Mouse (Mus musculus) midbrain, embryonic 10.5 days (tissue): ENCODE results near the gene Lypla2. TPM values are rescaled to one million over a fixed set of nuclear protein-coding genes. Genes with fewer than 3 reads are reported as not detected.

Experiments
- DNase-seq: peaks from one replicate; pipeline ENCODE4 v3.0.0-alpha.2; 2017; ENCODE audit warnings: low spot score
- H3K27ac ChIP-seq: fragments of 300-500 bp; sonication (generic); replicated peaks from 2 replicates; pipeline ENCODE4 v1.5.1; 2016; ENCODE audit warnings: mild to moderate bottlenecking
- H3K27me3 ChIP-seq: fragments of 300-500 bp; sonication (generic); 2 replicates; pipeline ENCODE4 v1.6.1; 2016; ENCODE audit warnings: low read depth, mild to moderate bottlenecking; ENCODE audit not compliant: poor library complexity, severe bottlenecking
- H3K36me3 ChIP-seq: fragments of 300-500 bp; sonication (generic); 2 replicates; pipeline ENCODE4 v1.6.1; 2016; ENCODE audit warnings: mild to moderate bottlenecking, moderate library complexity
- H3K4me1 ChIP-seq: fragments of 300-500 bp; sonication (generic); 2 replicates; pipeline ENCODE4 v1.6.1; 2016
- H3K4me3 ChIP-seq: fragments of 300-500 bp; sonication (generic); 2 replicates; pipeline ENCODE4 v1.5.1; 2016; ENCODE audit warnings: mild to moderate bottlenecking, moderate library complexity
- H3K9me3 ChIP-seq: fragments of 300-500 bp; sonication (generic); replicated peaks from 2 replicates; pipeline ENCODE4 v1.6.1; 2016; ENCODE audit warnings: mild to moderate bottlenecking
- WGBS: fragments of 180-500 bp; shearing (Covaris S2); methylation state at CpG from one replicate; pipeline ENCODE4 v1.1.7; 2016; 5-methylcytosine and 5-hydroxymethylcytosine counted together
- polyA plus RNA-seq: library from polyadenylated mRNA; unstranded; fragments of >200 nt; fragmentation: Nextera tagmentation; extraction: Ambion mirVana; gene quantifications from 2 replicates; pipeline ENCODE4 v1.2.1, GENCODE M21; 2016

The Lypla2 gene
- 214 and 220 TPM in 2 replicates for polyA plus RNA-seq

GRCm38 (mm10) chr4:135972556-135972906 lies at the start of gene Lypla2:
TSS of gene Lypla2 (minus strand) at chr4:135972626.
- DNase-seq: peak; percentile 84
- Histone ChIP-seq H3K27me3 (no peaks in the 10 kb centered on the region), H3K27ac (peak within 1 kb of the TSS; percentile 90), H3K4me3 (peak within 1 kb of the TSS; percentile 86), H3K9me3 (no peaks in the 10 kb centered on the region), H3K36me3 (peaks cover 74% of the 10 kb centered on the region), H3K4me1 (peaks cover 38% of the 10 kb centered on the region)
- WGBS: 2% methylated on average over 19 of the region's 19 CpGs

GRCm38 (mm10) chr4:136021549-136022047 lies 49.2 kb upstream of the Lypla2 start, which contains the start of gene Eloa:
TSS of gene Eloa (minus strand) at chr4:136021763.
- DNase-seq: peak; percentile 100

GRCm38 (mm10) chr4:136020743-136021548 lies 48.5 kb upstream of the Lypla2 start:
- peaks cover 17% of the 10 kb centered on the region for H3K4me1 ChIP-seq
- H3K27me3 ChIP-seq: no peaks in the 10 kb centered on the region
- WGBS: 1% methylated on average over 61 of the region's 62 CpGs
- peaks cover 10% of the 10 kb centered on the region for H3K36me3 ChIP-seq
- DNase-seq: peak; percentile 19
- peak overlapping the region; percentile 94 for H3K27ac ChIP-seq
- H3K4me3 ChIP-seq: peak overlapping the region; percentile 100
- H3K9me3 ChIP-seq: no peaks in the 10 kb centered on the region

More at GRCm38 (mm10) chr4:136021549-136022047, 49.2 kb upstream of the Lypla2 start, which contains the start of gene Eloa:
- H3K27ac ChIP-seq: peak within 1 kb of the TSS; percentile 94
- no peaks in the 10 kb centered on the region for H3K27me3 ChIP-seq
- H3K4me3 ChIP-seq: peak within 1 kb of the TSS; percentile 100
- under 1% methylated on average over 48 of the region's 48 CpGs for WGBS
- H3K36me3 ChIP-seq: peaks cover 10% of the 10 kb centered on the region
- H3K4me1 ChIP-seq: peaks cover 17% of the 10 kb centered on the region
- no peaks in the 10 kb centered on the region for H3K9me3 ChIP-seq

GRCm38 (mm10) chr4:136016059-136016602 lies 43.7 kb upstream of the Lypla2 start:
- Histone ChIP-seq H3K27me3 (no peaks in the 10 kb centered on the region), H3K9me3 (no peaks in the 10 kb centered on the region), H3K27ac (no peak overlapping the region), H3K4me1 (peaks cover 17% of the 10 kb centered on the region), H3K4me3 (no peak overlapping the region), H3K36me3 (peaks cover 43% of the 10 kb centered on the region)
- no peak for DNase-seq
- WGBS: 80% methylated on average over 3 of the region's 3 CpGs

- H3K4me3 ChIP-seq: no peak overlapping the region
- no peak overlapping the region for H3K27ac ChIP-seq
- no peak for DNase-seq
- H3K4me1 ChIP-seq: no peaks in the 10 kb centered on the region
- no peaks in the 10 kb centered on the region for H3K9me3 ChIP-seq
- H3K36me3 ChIP-seq: peaks cover 87% of the 10 kb centered on the region
- H3K27me3 ChIP-seq: no peaks in the 10 kb centered on the region
- 92% methylated on average over 4 of the region's 4 CpGs for WGBS
Observed at GRCm38 (mm10) chr4:136010586-136010985, 38.2 kb upstream of the Lypla2 start.

- no peak overlapping the region for H3K27ac ChIP-seq
- no peaks in the 10 kb centered on the region for H3K27me3 ChIP-seq
- no peak overlapping the region for H3K4me3 ChIP-seq
- H3K4me1 ChIP-seq: no peaks in the 10 kb centered on the region
- WGBS: 85% methylated on average over 8 of the region's 8 CpGs
- H3K36me3 ChIP-seq: peaks cover 97% of the 10 kb centered on the region
- no peak for DNase-seq
- no peaks in the 10 kb centered on the region for H3K9me3 ChIP-seq
Observed at GRCm38 (mm10) chr4:136008782-136009447, 36.5 kb upstream of the Lypla2 start.

- 95% methylated on average over 3 of the region's 3 CpGs for WGBS
- no peaks in the 10 kb centered on the region for H3K4me1 ChIP-seq
Observed at GRCm38 (mm10) chr4:136006821-136007220, 34.4 kb upstream of the Lypla2 start.

DNA sequence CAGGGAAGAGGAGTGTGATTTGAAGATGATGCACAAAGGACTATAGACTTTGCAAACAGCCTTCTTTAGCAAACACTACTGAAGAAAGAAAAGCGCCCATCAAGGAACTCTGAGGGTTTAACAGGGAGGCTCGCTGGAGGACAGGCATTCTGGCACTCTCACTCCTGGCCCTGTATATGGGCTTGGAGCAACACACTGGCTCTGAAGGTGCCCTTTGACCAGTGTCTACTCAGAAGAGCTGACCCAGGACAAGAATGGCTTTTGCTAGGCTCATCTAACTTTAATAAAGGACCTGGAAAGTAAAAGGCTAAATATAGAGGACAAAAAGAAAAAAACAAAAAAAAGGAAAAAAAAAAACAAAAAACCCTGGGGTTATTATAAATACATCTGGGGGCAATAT lies 32.5 kb upstream of the Lypla2 start:
- peaks cover 90% of the 10 kb centered on the region for H3K36me3 ChIP-seq
- WGBS: 91% methylated on average over 2 of the region's 2 CpGs
- H3K9me3 ChIP-seq: no peaks in the 10 kb centered on the region
- no peaks in the 10 kb centered on the region for H3K27me3 ChIP-seq
- no peak overlapping the region for H3K4me3 ChIP-seq
- H3K4me1 ChIP-seq: no peaks in the 10 kb centered on the region
- DNase-seq: no peak
- H3K27ac ChIP-seq: no peak overlapping the region

More at GRCm38 (mm10) chr4:136006821-136007220, 34.4 kb upstream of the Lypla2 start:
- H3K36me3 ChIP-seq: peaks cover 99% of the 10 kb centered on the region
- H3K27ac ChIP-seq: no peak overlapping the region
- DNase-seq: no peak
- no peaks in the 10 kb centered on the region for H3K27me3 ChIP-seq
- no peaks in the 10 kb centered on the region for H3K9me3 ChIP-seq
- H3K4me3 ChIP-seq: no peak overlapping the region

GRCm38 (mm10) chr4:136004107-136004675 lies 31.8 kb upstream of the Lypla2 start:
- no peak for DNase-seq
- Histone ChIP-seq H3K9me3 (no peaks in the 10 kb centered on the region), H3K4me3 (no peak overlapping the region), H3K36me3 (peaks cover 82% of the 10 kb centered on the region), H3K27me3 (no peaks in the 10 kb centered on the region), H3K4me1 (no peaks in the 10 kb centered on the region), H3K27ac (no peak overlapping the region)
- WGBS: 94% methylated on average over 5 of the region's 5 CpGs

GRCm38 (mm10) chr4:135995118-135995517 lies 22.7 kb upstream of the Lypla2 start:
- no peak for DNase-seq
- Histone ChIP-seq H3K4me3 (no peak overlapping the region), H3K4me1 (no peaks in the 10 kb centered on the region), H3K27ac (no peak overlapping the region), H3K9me3 (peaks cover 14% of the 10 kb centered on the region), H3K27me3 (no peaks in the 10 kb centered on the region), H3K36me3 (no peaks in the 10 kb centered on the region)
- WGBS: 85% methylated on average over 4 of the region's 4 CpGs

DNA sequence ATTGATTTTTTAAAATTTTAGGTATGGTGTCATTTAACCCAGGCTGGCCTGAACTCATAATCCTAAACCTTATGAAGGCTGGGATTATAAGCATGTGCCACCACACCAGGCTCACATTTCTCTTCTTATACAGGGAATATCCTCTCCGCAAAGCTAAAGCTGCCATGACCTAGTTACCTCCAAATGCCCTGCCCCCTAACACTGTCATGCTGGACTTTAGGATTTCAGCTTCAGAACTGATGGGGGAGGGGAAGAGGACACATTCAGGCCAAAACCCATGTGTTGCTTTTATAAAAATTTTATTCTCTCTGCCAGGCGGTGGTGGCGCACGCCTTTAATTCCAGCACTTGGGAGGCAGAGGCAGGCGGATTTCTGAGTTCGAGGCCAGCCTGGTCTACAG lies 21.5 kb upstream of the Lypla2 start:
- Histone ChIP-seq H3K27me3 (no peaks in the 10 kb centered on the region), H3K27ac (no peak overlapping the region), H3K9me3 (peaks cover 14% of the 10 kb centered on the region), H3K36me3 (no peaks in the 10 kb centered on the region), H3K4me3 (no peak overlapping the region), H3K4me1 (no peaks in the 10 kb centered on the region)
- DNase-seq: no peak
- WGBS: 97% methylated on average over 6 of the region's 6 CpGs

DNA sequence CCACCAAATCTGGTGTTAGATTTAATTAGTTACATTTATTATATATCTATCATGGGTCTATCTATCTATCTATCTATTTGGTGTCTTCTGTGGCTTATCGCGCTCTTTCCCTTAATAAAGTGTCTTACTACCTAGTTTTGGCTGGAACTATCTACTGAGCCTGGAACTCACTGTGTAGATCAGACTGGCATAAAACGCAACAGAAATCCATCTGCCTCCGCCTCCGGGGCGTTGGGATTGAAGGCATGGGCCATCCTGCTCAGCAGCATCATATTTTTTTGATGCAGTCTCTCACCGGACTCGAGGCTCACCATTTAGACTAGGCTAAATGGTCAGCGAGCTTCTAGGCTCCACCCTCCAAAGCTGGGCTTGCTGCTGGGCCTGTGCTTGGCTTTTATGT lies 15.3 kb upstream of the Lypla2 start:
- WGBS: 69% methylated on average over 9 of the region's 9 CpGs
- H3K27ac ChIP-seq: peak overlapping the region; percentile 94
- no peak for DNase-seq

More for the DNA sequence above, 15.3 kb upstream of the Lypla2 start:
- no peaks in the 10 kb centered on the region for H3K27me3 ChIP-seq
- peaks cover 28% of the 10 kb centered on the region for H3K36me3 ChIP-seq
- H3K4me1 ChIP-seq: peaks cover 20% of the 10 kb centered on the region
- H3K4me3 ChIP-seq: peak overlapping the region; percentile 80
- no peaks in the 10 kb centered on the region for H3K9me3 ChIP-seq
